8 mouse cellular contexts compared by ENCODE assay signal in the genomic region with DNA sequence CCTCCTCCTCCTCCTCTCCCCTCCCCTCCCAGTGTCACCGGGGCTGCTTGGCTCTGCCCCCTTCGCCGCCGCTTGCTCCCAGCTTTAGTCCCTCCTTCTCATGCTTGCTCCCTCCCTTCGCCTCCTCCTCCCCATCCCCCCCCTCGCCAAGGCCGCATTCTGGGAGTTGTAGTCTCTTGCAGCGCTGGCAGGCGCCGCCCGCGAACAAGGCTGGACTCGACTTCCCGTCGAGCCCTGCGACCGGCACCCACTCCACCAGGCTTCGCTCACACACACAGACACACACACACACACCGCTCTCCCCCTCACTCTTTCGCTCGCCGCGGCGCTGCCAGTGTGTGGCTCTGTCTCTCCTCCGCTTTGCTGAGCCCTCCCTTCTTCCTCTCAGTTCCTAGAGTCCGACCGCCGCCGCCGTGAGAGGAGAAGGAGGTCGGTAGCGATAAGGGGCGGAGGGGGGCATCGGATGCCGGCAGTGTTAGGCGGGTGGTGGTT. TPM values are rescaled to one million over a fixed set of nuclear protein-coding genes. Genes with fewer than 3 reads are reported as not detected.
DNase-seq lines count a peak whose midpoint lies in the region; ATAC-seq and TF ChIP-seq lines count a peak whose summit lies in the region.

No protein-coding gene starts in this region.

- no peak for TF ChIP-seq EP300 in liver, embryonic 14.5 days (IDR thresholded peaks at IDR 0.05; ENCODE audit: low read depth)
- no peak for TF ChIP-seq EP300 in stomach, postnatal 0 days (optimal IDR thresholded peaks at IDR 0.05)

- ATAC-seq in heart, embryonic 15.5 days (replicated peaks; ENCODE audit: insufficient number of reproducible peaks, insufficient read depth, low FRiP score, low read depth), result peak; percentile 88
- ATAC-seq in liver, embryonic 14.5 days (ENCODE audit: insufficient read depth), result peak; percentile 85
- ATAC-seq in neural tube, embryonic 11.5 days (ENCODE audit: insufficient read depth, low FRiP score, low TSS enrichment), result peak; percentile 88
- peak; percentile 92 for ATAC-seq in stomach, postnatal 0 days (ENCODE audit: low FRiP score, low TSS enrichment)

- H3K27me3 ChIP-seq in forebrain, embryonic 10.5 days (ENCODE audit: poor library complexity, severe bottlenecking), result peaks cover 33% of the 10 kb centered on the region
- H3K27me3 ChIP-seq in heart, embryonic 15.5 days, result peaks cover 12% of the 10 kb centered on the region
- H3K27me3 ChIP-seq in liver, embryonic 14.5 days (ENCODE audit: control insufficient read depth, insufficient read depth, low read length), result peaks cover 2% of the 10 kb centered on the region; the same call in 1 of the 2 replicates
- no peaks in the 10 kb centered on the region for H3K27me3 ChIP-seq in neural tube, embryonic 11.5 days (ENCODE audit: control insufficient read depth, insufficient read depth, low read length)
- no peaks in the 10 kb centered on the region for H3K27me3 ChIP-seq in stomach, postnatal 0 days (ENCODE audit: control insufficient read depth, insufficient read depth, low read length)

- DNase-seq in CD8-positive naive resting alpha-beta T cell, adult 2 months (ENCODE audit: low read depth in 2 of 2, low spot score in 2 of 2), result peak; percentile 76 to 78
- DNase-seq in c-Kit-positive CD71-negative TER-119-negative erythroid progenitor cells, embryonic 14.5 days (ENCODE audit: low read depth), result peak; percentile 76
- DNase-seq in forebrain, embryonic 10.5 days (ENCODE audit: extremely low spot score, low spot score), result peak; percentile 91
- DNase-seq in kidney, postnatal 25 days, result peak; percentile 90 to 96
- peak; percentile 76 to 84 (median 77) for DNase-seq in liver, embryonic 14.5 days (ENCODE audit: low read depth in 3 of 3, low spot score in 3 of 3)
- DNase-seq in neural tube, embryonic 11.5 days (ENCODE audit: low spot score), result peak; percentile 90
- peak; percentile 91 for DNase-seq in stomach, postnatal 0 days (ENCODE audit: low spot score)

- peak overlapping the region; percentile 85 for H3K27ac ChIP-seq in forebrain, embryonic 10.5 days
- peak overlapping the region; percentile 79 for H3K27ac ChIP-seq in heart, embryonic 15.5 days
- H3K27ac ChIP-seq in liver, embryonic 14.5 days, result peak overlapping the region; percentile 78
- H3K27ac ChIP-seq in neural tube, embryonic 11.5 days (ENCODE audit: low read depth, low read length), result peak overlapping the region; percentile 39; the same call in 1 of the 2 replicates
- H3K27ac ChIP-seq in stomach, postnatal 0 days (replicated peaks), result peak overlapping the region; percentile 53; the same call in 1 of the 2 replicates

- no peak for TF ChIP-seq CTCF in liver, embryonic 14.5 days (IDR thresholded peaks at IDR 0.05; ENCODE audit: low read depth)
- TF ChIP-seq CTCF in stomach, postnatal 0 days (IDR thresholded peaks at IDR 0.05; ENCODE audit: low read depth), result peak; percentile 5; the same call in 1 of the 2 replicates

- no peaks in the 10 kb centered on the region; the same call in 1 of the 2 replicates for H3K9me3 ChIP-seq in forebrain, embryonic 10.5 days
- H3K9me3 ChIP-seq in heart, embryonic 15.5 days (replicated peaks), result no peaks in the 10 kb centered on the region
- H3K9me3 ChIP-seq in liver, embryonic 14.5 days (ENCODE audit: control insufficient read depth, low read length), result no peaks in the 10 kb centered on the region
- H3K9me3 ChIP-seq in neural tube, embryonic 11.5 days (ENCODE audit: control insufficient read depth, low read length), result no peaks in the 10 kb centered on the region
- H3K9me3 ChIP-seq in stomach, postnatal 0 days (ENCODE audit: control insufficient read depth, low read length), result no peaks in the 10 kb centered on the region

- H3K36me3 ChIP-seq in forebrain, embryonic 10.5 days (replicated peaks), result no peaks in the 10 kb centered on the region
- no peaks in the 10 kb centered on the region for H3K36me3 ChIP-seq in heart, embryonic 15.5 days
- no peaks in the 10 kb centered on the region for H3K36me3 ChIP-seq in liver, embryonic 14.5 days (replicated peaks; ENCODE audit: control insufficient read depth, insufficient read depth, low read depth)
- no peaks in the 10 kb centered on the region for H3K36me3 ChIP-seq in neural tube, embryonic 11.5 days (ENCODE audit: control insufficient read depth, insufficient read depth, low read length)
- no peaks in the 10 kb centered on the region for H3K36me3 ChIP-seq in stomach, postnatal 0 days (ENCODE audit: control insufficient read depth, insufficient read depth, low read length)

- peak overlapping the region; percentile 60 for H3K9ac ChIP-seq in heart, embryonic 15.5 days
- peak overlapping the region; percentile 81 for H3K9ac ChIP-seq in liver, embryonic 14.5 days (replicated peaks)
- H3K9ac ChIP-seq in neural tube, embryonic 11.5 days (ENCODE audit: low read length), result peak overlapping the region; percentile 47
- peak overlapping the region; percentile 38; the same call in 1 of the 2 replicates for H3K9ac ChIP-seq in stomach, postnatal 0 days (ENCODE audit: low read length)

- whole genome bisulfite sequencing in forebrain, embryonic 10.5 days, result 13% methylated on average over 33 of the region's 36 CpGs
- WGBS in heart, embryonic 15.5 days, result 4% methylated on average over 29 of the region's 36 CpGs
- 4% methylated on average over 36 of the region's 36 CpGs for WGBS in liver, embryonic 14.5 days (ENCODE audit: insufficient replicate concordance)
- 14% methylated on average over 29 of the region's 36 CpGs for WGBS in neural tube, embryonic 11.5 days
- WGBS in stomach, postnatal 0 days, result 6% methylated on average over 27 of the region's 36 CpGs

- H3K4me2 ChIP-seq in heart, embryonic 15.5 days, result peak overlapping the region; percentile 90
- H3K4me2 ChIP-seq in liver, embryonic 14.5 days (ENCODE audit: low read depth), result peak overlapping the region; percentile 79
- peak overlapping the region; percentile 63 for H3K4me2 ChIP-seq in neural tube, embryonic 11.5 days (ENCODE audit: low read depth)
- peak overlapping the region; percentile 71 for H3K4me2 ChIP-seq in stomach, postnatal 0 days (replicated peaks; ENCODE audit: low read depth)

- H3K4me1 ChIP-seq in forebrain, embryonic 10.5 days, result peaks cover 26% of the 10 kb centered on the region
- H3K4me1 ChIP-seq in heart, embryonic 15.5 days (replicated peaks), result peaks cover 10% of the 10 kb centered on the region; the same call in 1 of the 2 replicates
- H3K4me1 ChIP-seq in liver, embryonic 14.5 days (replicated peaks; ENCODE audit: control insufficient read depth in 2 of 2, insufficient read depth in 2 of 2, low read length in 1 of 2), result peaks cover 3 to 10% of the 10 kb centered on the region in 2 experiments; a peak in 2 of 4 replicates
- no peaks in the 10 kb centered on the region; the same call in 1 of the 2 replicates for H3K4me1 ChIP-seq in neural tube, embryonic 11.5 days (ENCODE audit: control insufficient read depth, insufficient read depth, low read length)
- no peaks in the 10 kb centered on the region for H3K4me1 ChIP-seq in stomach, postnatal 0 days (replicated peaks; ENCODE audit: control insufficient read depth, insufficient read depth)

- peak overlapping the region; percentile 65 for H3K4me3 ChIP-seq in forebrain, embryonic 10.5 days
- H3K4me3 ChIP-seq in heart, embryonic 15.5 days, result peak overlapping the region; percentile 64
- H3K4me3 ChIP-seq in liver, embryonic 14.5 days (ENCODE audit: insufficient read depth in 1 of 2, low read depth in 2 of 2, low read length in 2 of 2), result peak overlapping the region; percentile 68 to 69
- H3K4me3 ChIP-seq in neural tube, embryonic 11.5 days (ENCODE audit: low read depth, low read length), result peak overlapping the region; percentile 52
- peak overlapping the region; percentile 53 for H3K4me3 ChIP-seq in stomach, postnatal 0 days (ENCODE audit: low read depth, low read length)

RNA-seq across cellular contexts. Expression of gene Bcorl1, which starts 2.3 kb away (rescaled TPM):
- 5.1 and 6.2 TPM in 2 replicates for polyA plus RNA-seq in forebrain, embryonic 10.5 days (2016; fragmentation: Nextera tagmentation; extraction: Ambion mirVana)
- 3.1 and 4.2 TPM in 2 replicates for polyA plus RNA-seq in heart, embryonic 15.5 days (2015; fragmentation: Nextera tagmentation; extraction: Ambion mirVana)
- 2.1 and 2.3 TPM in 2 replicates for polyA plus RNA-seq in liver, embryonic 14.5 days (2012; rRNA removed)
- polyA plus RNA-seq in liver, embryonic 14.5 days (2014; fragmentation: Nextera tagmentation; extraction: Ambion mirVana), result 3.5 and 3.9 TPM in 2 replicates
- 5.1 and 5.7 TPM in 2 replicates for polyA plus RNA-seq in neural tube, embryonic 11.5 days (2014; fragmentation: Nextera tagmentation; extraction: Ambion mirVana)
- 2.1 and 2.2 TPM in 2 replicates for polyA plus RNA-seq in stomach, postnatal 0 days (2015; fragmentation: Nextera tagmentation; extraction: Ambion mirVana)

Comparison
In these comparisons a context has a peak if more than half of its experiments do, and no peak if none do; other contexts are left out.
1. Peak in every context shown above with its lines: DNase-seq, ATAC-seq, H3K4me3 ChIP-seq and H3K27ac ChIP-seq.